Mouse (Mus musculus): Measurements from ENCODE around the gene Rnf157.

DNA sequence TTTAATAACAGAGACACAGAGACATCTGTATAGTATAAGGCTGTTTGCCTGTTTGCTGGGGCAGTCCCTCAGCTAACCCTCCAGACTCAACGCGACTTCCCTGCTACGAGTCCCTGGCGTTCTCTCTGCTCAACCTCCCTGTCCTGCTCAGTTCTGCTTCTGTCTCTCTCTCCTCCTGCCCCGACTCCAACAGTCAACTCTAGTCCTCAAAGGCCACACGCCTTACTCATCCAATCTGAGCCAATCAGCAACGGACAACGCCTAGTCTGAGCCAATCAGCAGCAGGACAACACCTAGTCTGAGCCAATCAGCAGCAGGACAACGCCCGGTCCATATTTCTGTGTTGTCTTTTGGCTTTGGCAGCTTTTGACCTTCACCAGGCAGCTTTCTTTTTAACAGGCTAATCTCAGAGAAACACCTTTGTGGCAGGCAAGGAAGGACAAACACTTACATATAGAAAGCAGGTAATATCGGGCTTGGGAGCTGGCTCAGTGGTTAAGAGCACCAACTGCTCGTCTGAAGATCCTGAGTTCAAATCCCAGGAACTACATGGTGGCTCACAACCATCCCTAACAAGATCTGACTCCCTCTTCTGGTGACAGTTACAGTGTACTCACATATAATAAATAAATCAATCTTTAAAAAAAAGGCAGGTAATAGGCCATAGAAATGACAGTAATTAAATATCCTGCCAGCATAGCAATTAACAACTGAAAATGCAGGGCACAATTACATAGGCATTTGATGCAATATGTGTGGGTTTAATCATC is 104.9 kb downstream of the Rnf157 start:
- TF ChIP-seq ZKSCAN1 (IDR thresholded peaks at IDR 0.05; ENCODE audit: borderline replicate concordance, low read depth, low read length) (no peak), POLR2A (IDR thresholded peaks at IDR 0.05; ENCODE audit: low read depth, low read length) (no peak)

Measured in CH12.LX (cell line).